In genomic region chr12:55407888-55408287, GRCm38 (mm10) we compare ENCODE assay signal across 25 mouse cellular contexts.
"Had no signal": no experiment of that assay in that cellular context is flagged by ENCODE, and none has a peak within 500 bp of the region (broad histone marks: within the 10 kb centered on the region; RNA-seq: fewer than 3 reads in every experiment).

No protein-coding gene starts in this region.

- H3K27ac ChIP-seq: heart, embryonic 10.5 days; hindbrain, embryonic 10.5 days; hindbrain, embryonic 12.5 days; hindbrain, embryonic 14.5 days; intestine, embryonic 15.5 days; layer of hippocampus, adult 2 months; limb, embryonic 13.5 days; limb, embryonic 15.5 days had no signal

- H3K4me2 ChIP-seq: heart, embryonic 12.5 days; hindbrain, embryonic 12.5 days; hindbrain, embryonic 14.5 days; intestine, embryonic 15.5 days; limb, embryonic 13.5 days; limb, embryonic 15.5 days; liver, embryonic 11.5 days had no signal

- H3K27me3 ChIP-seq: heart, embryonic 12.5 days; hindbrain, embryonic 12.5 days; intestine, embryonic 15.5 days; limb, embryonic 13.5 days; limb, embryonic 15.5 days had no signal

- H3K9ac ChIP-seq: forebrain, postnatal 0 days; heart, embryonic 12.5 days; hindbrain, embryonic 12.5 days; hindbrain, embryonic 14.5 days; intestine, embryonic 15.5 days; limb, embryonic 13.5 days; limb, embryonic 15.5 days had no signal

- DNase-seq: forebrain, postnatal 0 days; gastrocnemius, postnatal 14 days; gastrocnemius, postnatal 36 days; heart, adult 18-20 months; heart, postnatal 4 days; kidney, adult 18-20 months; kidney, adult 8-10 months; kidney, postnatal 10 days; kidney, postnatal 25 days; kidney, postnatal 4 days; layer of hippocampus, postnatal 36 days; left cerebral cortex, postnatal 4 days had no signal

- H3K4me1 ChIP-seq: hindbrain, embryonic 10.5 days; hindbrain, embryonic 12.5 days; intestine, embryonic 15.5 days; limb, embryonic 13.5 days; limb, embryonic 15.5 days had no signal

- H3K9me3 ChIP-seq: heart, embryonic 10.5 days; heart, embryonic 12.5 days; hindbrain, embryonic 10.5 days; hindbrain, embryonic 12.5 days; intestine, embryonic 15.5 days; limb, embryonic 13.5 days; limb, embryonic 15.5 days had no signal

- ATAC-seq: forebrain, postnatal 0 days; hindbrain, embryonic 16.5 days; inflammation-experienced regulatory T-cells, adult 6 months; intestine, embryonic 15.5 days; intestine, postnatal 0 days had no signal

- H3K4me3 ChIP-seq: heart, embryonic 10.5 days; heart, embryonic 12.5 days; hindbrain, embryonic 10.5 days; hindbrain, embryonic 12.5 days; intestine, embryonic 15.5 days; layer of hippocampus, adult 2 months; limb, embryonic 13.5 days; limb, embryonic 15.5 days had no signal
